Mouse (Mus musculus) liver, postnatal 0 days (tissue): Measurements from ENCODE around the gene Troap.

ENCODE experiments used
- CTCF ChIP-seq: sonication (generic); IDR thresholded peaks from 2 replicates; pipeline ENCODE4 v1.5.1; 2016; ENCODE audit warnings: antibody characterized with exemption, low read depth
- EP300 ChIP-seq: IDR thresholded peaks from 2 replicates; pipeline ENCODE4 v1.6.1; 2016; ENCODE audit warnings: antibody characterized with exemption, low read depth, mild to moderate bottlenecking

DNA sequence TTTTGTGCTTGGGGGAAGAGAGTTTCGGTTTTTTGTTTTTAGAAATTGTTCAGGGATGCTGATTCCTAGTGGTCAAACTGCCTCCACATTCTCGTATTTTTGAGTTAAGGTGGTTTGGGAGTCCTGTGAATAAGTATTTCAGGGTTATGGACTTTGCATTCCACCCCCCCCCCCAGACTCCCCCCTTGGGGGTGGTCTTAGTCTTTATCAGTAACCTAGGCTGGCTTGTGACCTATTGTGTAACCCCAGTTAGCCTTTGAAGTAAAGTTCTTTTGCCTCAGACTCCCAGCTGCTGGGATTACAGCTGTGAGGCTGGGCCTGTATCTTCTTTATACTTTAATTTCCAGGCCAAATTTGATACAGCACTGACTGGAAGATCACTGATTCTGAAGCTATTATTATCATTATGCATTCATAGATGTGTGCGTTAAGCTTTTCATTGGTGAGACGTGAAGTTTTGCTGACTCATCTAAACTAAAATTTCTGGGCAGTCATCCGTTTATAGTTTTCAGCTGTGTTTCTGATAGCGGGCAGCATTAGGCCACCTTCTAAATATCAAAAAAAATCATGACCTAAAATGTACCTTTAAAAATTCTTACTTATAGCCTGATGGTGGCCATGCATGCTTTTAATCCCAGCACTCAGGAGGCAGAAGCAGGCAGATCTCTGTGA lies 53.6 kb downstream of the Troap start:
- TF ChIP-seq EP300: no peak
- no peak for TF ChIP-seq CTCF
